Mouse (Mus musculus) liver, adult 2 months (tissue): ENCODE results near the gene Zbtb24. TPM values are rescaled to one million over a fixed set of nuclear protein-coding genes. Genes with fewer than 3 reads are reported as not detected.
A peak's percentile ranks its signal among the peaks of the same experiment; 100 is the strongest.
"Not testable (repeated sequence)": the region's sequence is repeated elsewhere in the genome, so short reads cannot be mapped to it uniquely, and the experiment has no call there.

ENCODE experiments used
- DNase-seq: peaks from one replicate; pipeline ENCODE4 v3.0.0-alpha.2; 2011; ENCODE audit warnings: low read depth, low spot score; ENCODE audit errors: extremely low read depth
- H3K27ac ChIP-seq: fragments of 200-500 bp; replicated peaks from 2 replicates; pipeline ENCODE4 v1.5.1; 2012; ENCODE audit warnings: low read depth, mild to moderate bottlenecking, control low read depth, inconsistent platforms, low read length; ENCODE audit not compliant: insufficient read depth
- H3K27me3 ChIP-seq: fragments of 200-500 bp; 2 replicates; pipeline ENCODE4 v1.6.1; 2012; ENCODE audit warnings: mild to moderate bottlenecking, moderate library complexity, low read length, inconsistent platforms; ENCODE audit not compliant: control insufficient read depth, insufficient read depth
- H3K36me3 ChIP-seq: fragments of 200-500 bp; 2 replicates; pipeline ENCODE4 v1.6.1; 2012; ENCODE audit warnings: low read length, inconsistent platforms; ENCODE audit not compliant: control insufficient read depth, insufficient read depth
- H3K4me1 ChIP-seq: fragments of 200-500 bp; 2 replicates; pipeline ENCODE4 v1.6.1; 2011; ENCODE audit warnings: low read length; ENCODE audit not compliant: control insufficient read depth, insufficient read depth
- H3K4me3 ChIP-seq: fragments of 200-500 bp; 2 replicates; pipeline ENCODE4 v1.5.1; 2011; ENCODE audit warnings: low read depth, mild to moderate bottlenecking, control low read depth, low read length, moderate library complexity; ENCODE audit not compliant: insufficient read depth
- H3K79me2 ChIP-seq: fragments of 200-500 bp; 2 replicates; pipeline ENCODE4 v1.6.1; 2012; ENCODE audit warnings: inconsistent platforms, mild to moderate bottlenecking, low read length, moderate library complexity; ENCODE audit not compliant: control insufficient read depth, insufficient read depth
- H3K9ac ChIP-seq: fragments of 200-500 bp; 2 replicates; pipeline ENCODE4 v1.6.1; 2012; ENCODE audit warnings: low read depth, mild to moderate bottlenecking, control low read depth, inconsistent platforms, low read length
- CTCF ChIP-seq: fragments of 200-500 bp; IDR thresholded peaks from 2 replicates; pipeline ENCODE4 v1.5.1; 2011; ENCODE audit warnings: low read depth, low read length, control low read depth
- POLR2A ChIP-seq: fragments of 200-500 bp; IDR thresholded peaks from 2 replicates; pipeline ENCODE4 v1.6.1; 2011; ENCODE audit warnings: low read length, control low read depth; ENCODE audit not compliant: insufficient read depth; ENCODE audit errors: extremely low read depth
- WGBS: fragments of 180-500 bp; shearing (Covaris S2); methylation state at CpG from one replicate; pipeline ENCODE4 v1.1.7; 2018; 5-methylcytosine and 5-hydroxymethylcytosine counted together
- polyA plus RNA-seq: library from polyadenylated mRNA; depleted of rRNA; stranded (reverse); fragments of >200 nt; gene quantifications from 2 replicates; pipeline ENCODE4 v1.2.3, GENCODE M21; 2012; rRNA removed
- total RNA-seq: library from RNA; depleted of rRNA; stranded (reverse); fragments of >200 nt; gene quantifications from 2 replicates; pipeline ENCODE4 v1.2.3, GENCODE M21; 2014; rRNA removed

The Zbtb24 gene
- total and polyA plus RNA-seq, 2 experiments, result 10.5 to 10.6 TPM

- H3K9ac ChIP-seq, H3K4me3 ChIP-seq, H3K27me3 ChIP-seq, H3K27ac ChIP-seq, H3K36me3 ChIP-seq, H3K4me1 ChIP-seq, H3K79me2 ChIP-seq: not testable (repeated sequence)
- WGBS, result 5% methylated on average over 3 of the region's 3 CpGs
- TF ChIP-seq CTCF, result peak; percentile 83
- DNase-seq, result peak; percentile 74
Observed at GRCm38 (mm10) chr10:41505446-41505845, 55.3 kb downstream of the Zbtb24 start.

GRCm38 (mm10) chr10:41509160-41509559 lies 59.0 kb downstream of the Zbtb24 start:
- Histone ChIP-seq H3K36me3 (no peaks in the 10 kb centered on the region), H3K9ac (no peak overlapping the region), H3K27ac (no peak overlapping the region), H3K79me2 (no peaks in the 10 kb centered on the region), H3K4me1 (no peaks in the 10 kb centered on the region), H3K4me3 (no peak overlapping the region), H3K27me3 (no peaks in the 10 kb centered on the region)
- peak; percentile 61; the same call in 1 of the 2 replicates for TF ChIP-seq CTCF
- TF ChIP-seq POLR2A, result no peak
- 62% methylated on average over 2 of the region's 2 CpGs for WGBS
- DNase-seq, result no peak

GRCm38 (mm10) chr10:41514301-41514700 lies 64.1 kb downstream of the Zbtb24 start:
- no peak overlapping the region for H3K27ac ChIP-seq
- no peak for DNase-seq
- 89% methylated on average over 4 of the region's 4 CpGs for WGBS
- H3K36me3 ChIP-seq, result no peaks in the 10 kb centered on the region
- H3K9ac ChIP-seq, result no peak overlapping the region
- no peak overlapping the region for H3K4me3 ChIP-seq
- TF ChIP-seq CTCF, result no peak
- no peak for TF ChIP-seq POLR2A
- H3K79me2 ChIP-seq, result no peaks in the 10 kb centered on the region
- H3K4me1 ChIP-seq, result no peaks in the 10 kb centered on the region
- H3K27me3 ChIP-seq, result no peaks in the 10 kb centered on the region

- Histone ChIP-seq H3K9ac (no peak overlapping the region), H3K4me1 (no peaks in the 10 kb centered on the region), H3K79me2 (peaks cover 5% of the 10 kb centered on the region; the same call in 1 of the 2 replicates), H3K27me3 (no peaks in the 10 kb centered on the region), H3K27ac (no peak overlapping the region), H3K4me3 (no peak overlapping the region), H3K36me3 (no peaks in the 10 kb centered on the region)
- TF ChIP-seq CTCF (no peak), POLR2A (no peak)
- DNase-seq, result no peak
Observed at GRCm38 (mm10) chr10:41514921-41515320, 64.7 kb downstream of the Zbtb24 start.

Other genes starting within 250 kb of the Zbtb24 start
- gene Fig4, start 147.1 kb upstream of the Zbtb24 start, total RNA-seq, result 10.6 and 12.9 TPM in 2 replicates
- gene Fig4, start 147.1 kb upstream of the Zbtb24 start, polyA plus RNA-seq, result 5.1 and 5.4 TPM in 2 replicates
- not detected in 2 replicates for gene Ak9, start 146.4 kb upstream of the Zbtb24 start, total RNA-seq
- not detected in 2 replicates for gene Ak9, start 146.4 kb upstream of the Zbtb24 start, polyA plus RNA-seq
- 0.55 and 0.94 TPM in 2 replicates for gene Mical1, start 25.9 kb downstream of the Zbtb24 start, total RNA-seq
- gene Mical1, start 25.9 kb downstream of the Zbtb24 start, polyA plus RNA-seq, result 0.82 and 3.7 TPM in 2 replicates
- 29.3 and 30.8 TPM in 2 replicates for gene Smpd2, start 40.0 kb downstream of the Zbtb24 start, total RNA-seq
- gene Smpd2, start 40.0 kb downstream of the Zbtb24 start, polyA plus RNA-seq, result 47.6 and 51.5 TPM in 2 replicates
- gene Ppil6, start 40.1 kb downstream of the Zbtb24 start, total RNA-seq, result 0.94 and 1.1 TPM in 2 replicates
- 0.09 and 0.26 TPM in 2 replicates for gene Ppil6, start 40.1 kb downstream of the Zbtb24 start, polyA plus RNA-seq
- 139 and 155 TPM in 2 replicates for gene Cd164, start 69.0 kb downstream of the Zbtb24 start, total RNA-seq
- gene Cd164, start 69.0 kb downstream of the Zbtb24 start, polyA plus RNA-seq, result 161 and 182 TPM in 2 replicates